Mouse (Mus musculus) liver, postnatal 0 days (tissue): ENCODE results near the gene Vsir.
A peak's percentile ranks its signal among the peaks of the same experiment; 100 is the strongest.

ENCODE experiments used
- CTCF ChIP-seq: sonication (generic); IDR thresholded peaks from 2 replicates; pipeline ENCODE4 v1.5.1; 2016; ENCODE audit warnings: antibody characterized with exemption, low read depth
- EP300 ChIP-seq: IDR thresholded peaks from 2 replicates; pipeline ENCODE4 v1.6.1; 2016; ENCODE audit warnings: antibody characterized with exemption, low read depth, mild to moderate bottlenecking

DNA sequence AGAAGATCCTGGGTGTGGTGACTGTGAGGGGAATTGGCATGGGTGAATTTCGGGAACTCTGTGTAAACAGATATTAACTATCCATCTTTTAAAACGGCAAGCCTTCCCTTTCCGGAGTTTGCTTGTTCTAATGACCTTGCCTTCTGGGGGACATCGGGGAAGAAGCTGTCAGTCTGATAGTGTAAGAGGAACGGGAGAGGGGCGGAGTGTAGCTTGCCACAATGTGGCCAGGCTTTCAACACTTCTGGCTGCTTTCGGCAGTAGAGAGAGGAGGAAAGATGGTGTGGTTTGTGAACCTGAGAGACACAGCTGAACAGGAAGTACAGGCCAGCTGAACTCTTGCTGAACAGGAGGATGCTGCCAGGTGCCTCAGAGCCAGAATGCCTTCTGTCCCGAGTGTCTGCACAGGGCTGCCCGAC, 42.8 kb downstream of the Vsir start:
- no peak for TF ChIP-seq CTCF
- TF ChIP-seq EP300, result 0 out of 2 replicates have a peak, but pooled peaks have one; percentile 25
